Mouse (Mus musculus) ES-E14 (cell line): Measurements from ENCODE around the gene Cyp3a25.

Experiments
- CHD2 ChIP-seq: IDR thresholded peaks from 2 replicates; pipeline ENCODE4 v1.6.1; 2014; ENCODE audit warnings: mild to moderate bottlenecking, low read depth, low read length, inconsistent platforms
- ZC3H11A ChIP-seq: IDR thresholded peaks from 2 replicates; pipeline ENCODE4 v1.6.1; 2012; ENCODE audit warnings: low read depth, mild to moderate bottlenecking, inconsistent platforms, low read length, borderline replicate concordance
- ZNF384 ChIP-seq: IDR thresholded peaks from 2 replicates; pipeline ENCODE4 v1.6.1; 2012; ENCODE audit warnings: low read depth, low read length, inconsistent platforms

DNA sequence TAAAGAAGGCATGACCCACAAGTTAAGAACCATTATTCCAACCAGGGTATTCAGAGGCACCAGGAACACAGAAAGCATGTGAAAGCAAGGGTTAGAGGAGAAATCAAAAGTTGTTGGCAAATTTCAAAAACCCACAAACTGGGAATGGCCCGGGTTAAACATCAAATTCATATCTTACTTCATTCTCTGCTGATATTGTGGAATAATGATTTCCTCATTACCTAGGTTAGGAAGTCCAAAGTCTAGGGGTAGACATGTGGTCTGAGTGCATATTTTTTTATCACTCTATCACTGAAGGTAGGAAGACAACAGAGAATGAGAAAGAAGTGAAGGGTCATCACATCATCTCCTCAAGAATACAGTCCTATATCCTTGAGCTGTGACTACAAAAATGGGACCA, 1.8 kb upstream of the Cyp3a25 start:
- TF ChIP-seq ZNF384 (no peak), ZC3H11A (no peak), CHD2 (no peak)
